13 mouse cellular contexts compared by ENCODE assay signal in genomic region chr6:71525556-71525955, GRCm38 (mm10). TPM values are rescaled to one million over a fixed set of nuclear protein-coding genes. Genes with fewer than 3 reads are reported as not detected.
DNase-seq lines count a peak whose midpoint lies in the region; ATAC-seq lines count a peak whose summit lies in the region.
"Had no signal": no experiment of that assay in that cellular context is flagged by ENCODE, and none has a peak within 500 bp of the region (broad histone marks: within the 10 kb centered on the region; RNA-seq: fewer than 3 reads in every experiment).

No protein-coding gene starts in this region.

- H3K27ac ChIP-seq in forebrain, embryonic 14.5 days (ENCODE audit: low read depth, low read length): no peak overlapping the region
- H3K27ac ChIP-seq in forebrain, embryonic 12.5 days: no peak overlapping the region
- H3K27ac ChIP-seq in heart, embryonic 10.5 days: no peak overlapping the region
- H3K27ac ChIP-seq: hindbrain, embryonic 12.5 days; limb, embryonic 13.5 days; lung, embryonic 15.5 days had no signal

- no peaks in the 10 kb centered on the region for H3K4me1 ChIP-seq in forebrain, embryonic 14.5 days (ENCODE audit: control insufficient read depth, insufficient read depth, low read length)
- no peaks in the 10 kb centered on the region for H3K4me1 ChIP-seq in forebrain, embryonic 12.5 days
- H3K4me1 ChIP-seq in heart, embryonic 10.5 days: no peaks in the 10 kb centered on the region
- H3K4me1 ChIP-seq: hindbrain, embryonic 12.5 days; limb, embryonic 13.5 days; lung, embryonic 15.5 days had no signal

- WGBS in forebrain, embryonic 14.5 days: 43% methylated on average over 3 of the region's 3 CpGs
- WGBS in forebrain, embryonic 12.5 days: 71% methylated on average over 3 of the region's 3 CpGs
- 58% methylated on average over 3 of the region's 3 CpGs for WGBS in heart, embryonic 10.5 days

- H3K36me3 ChIP-seq in forebrain, embryonic 14.5 days (ENCODE audit: control insufficient read depth, insufficient read depth, low read length): no peaks in the 10 kb centered on the region
- no peaks in the 10 kb centered on the region for H3K36me3 ChIP-seq in forebrain, embryonic 12.5 days (replicated peaks)
- H3K36me3 ChIP-seq in heart, embryonic 10.5 days: no peaks in the 10 kb centered on the region
- H3K36me3 ChIP-seq: hindbrain, embryonic 12.5 days; limb, embryonic 13.5 days; lung, embryonic 15.5 days had no signal

- no peak overlapping the region for H3K9ac ChIP-seq in forebrain, embryonic 14.5 days (ENCODE audit: low read length)
- no peak overlapping the region for H3K9ac ChIP-seq in forebrain, embryonic 12.5 days
- H3K9ac ChIP-seq: hindbrain, embryonic 12.5 days; limb, embryonic 13.5 days; lung, embryonic 15.5 days had no signal

- no peak overlapping the region for H3K4me3 ChIP-seq in forebrain, embryonic 14.5 days (ENCODE audit: low read depth, low read length)
- H3K4me3 ChIP-seq in forebrain, embryonic 12.5 days (replicated peaks): no peak overlapping the region
- no peak overlapping the region for H3K4me3 ChIP-seq in heart, embryonic 10.5 days
- H3K4me3 ChIP-seq: hindbrain, embryonic 12.5 days; limb, embryonic 13.5 days; lung, embryonic 15.5 days had no signal

- peak; percentile 67; the same call in 1 of the 2 replicates for ATAC-seq in forebrain, embryonic 14.5 days
- no peak for ATAC-seq in forebrain, embryonic 12.5 days (ENCODE audit: low FRiP score)

- H3K9me3 ChIP-seq in forebrain, embryonic 14.5 days (replicated peaks; ENCODE audit: control insufficient read depth, low read length): no peaks in the 10 kb centered on the region
- no peaks in the 10 kb centered on the region for H3K9me3 ChIP-seq in forebrain, embryonic 12.5 days
- no peaks in the 10 kb centered on the region for H3K9me3 ChIP-seq in heart, embryonic 10.5 days
- H3K9me3 ChIP-seq: hindbrain, embryonic 12.5 days; limb, embryonic 13.5 days; lung, embryonic 15.5 days had no signal

- no peak overlapping the region for H3K4me2 ChIP-seq in forebrain, embryonic 14.5 days (ENCODE audit: low read length)
- H3K4me2 ChIP-seq in forebrain, embryonic 12.5 days: no peak overlapping the region
- H3K4me2 ChIP-seq: hindbrain, embryonic 12.5 days; limb, embryonic 13.5 days; lung, embryonic 15.5 days had no signal

- DNase-seq in forebrain, embryonic 14.5 days (ENCODE audit: low spot score): peak; percentile 72
- DNase-seq in right cerebral cortex, postnatal 10 days (ENCODE audit: low spot score in 2 of 2): peak; percentile 48 to 64
- DNase-seq in right cerebral cortex, postnatal 14 days: no peak
- DNase-seq in layer of hippocampus, adult 18-20 months (ENCODE audit: low spot score in 2 of 2): peak; percentile 50 to 75
- no peak for DNase-seq in heart, embryonic 10.5 days (ENCODE audit: low spot score)
- DNase-seq in spleen, postnatal 14 days (ENCODE audit: low spot score in 2 of 2): no peak
- DNase-seq in thymus, postnatal 0 days (ENCODE audit: low spot score): no peak
- DNase-seq: embryo, embryonic 11 days; thymus, postnatal 14 days had no signal

- H3K27me3 ChIP-seq in forebrain, embryonic 14.5 days (replicated peaks; ENCODE audit: control insufficient read depth, insufficient read depth, low read length): no peaks in the 10 kb centered on the region
- no peaks in the 10 kb centered on the region for H3K27me3 ChIP-seq in forebrain, embryonic 12.5 days
- no peaks in the 10 kb centered on the region for H3K27me3 ChIP-seq in heart, embryonic 10.5 days (ENCODE audit: insufficient read depth, poor library complexity, severe bottlenecking)
- H3K27me3 ChIP-seq: hindbrain, embryonic 12.5 days; limb, embryonic 13.5 days; lung, embryonic 15.5 days had no signal

RNA-seq across cellular contexts. Expression of gene Chmp3, which starts 18.0 kb away (rescaled TPM):
- polyA plus RNA-seq in forebrain, embryonic 14.5 days (2014; fragmentation: Nextera tagmentation; extraction: Ambion mirVana): 58.8 and 70.6 TPM in 2 replicates
- polyA plus RNA-seq in forebrain, embryonic 12.5 days (2016; fragmentation: Nextera tagmentation; extraction: Ambion mirVana): 44.3 and 49.4 TPM in 2 replicates
- total RNA-seq in layer of hippocampus, adult 18-20 months (2021): 100 to 1,000 TPM in 1 of 2 experiments, 10 to 100 TPM in 1; 98.6 to 103 TPM
- 62.1 and 69.8 TPM in 2 replicates for polyA plus RNA-seq in heart, embryonic 10.5 days (2016; fragmentation: Nextera tagmentation; extraction: Ambion mirVana)
- polyA plus RNA-seq in thymus, postnatal 0 days (2015; fragmentation: Nextera tagmentation; extraction: Ambion mirVana): 58.1 and 60.8 TPM in 2 replicates

RNA-seq across cellular contexts. Expression of gene Rnf103, which starts 31.9 kb away (rescaled TPM):
- polyA plus RNA-seq in forebrain, embryonic 14.5 days (2014; fragmentation: Nextera tagmentation; extraction: Ambion mirVana): 22.8 and 26.0 TPM in 2 replicates
- 19.4 and 22.3 TPM in 2 replicates for polyA plus RNA-seq in forebrain, embryonic 12.5 days (2016; fragmentation: Nextera tagmentation; extraction: Ambion mirVana)
- total RNA-seq in layer of hippocampus, adult 18-20 months (2021): 10 to 100 TPM; 45.0 to 46.6 TPM
- 12.6 and 14.4 TPM in 2 replicates for polyA plus RNA-seq in heart, embryonic 10.5 days (2016; fragmentation: Nextera tagmentation; extraction: Ambion mirVana)
- polyA plus RNA-seq in thymus, postnatal 0 days (2015; fragmentation: Nextera tagmentation; extraction: Ambion mirVana): 12.1 and 13.8 TPM in 2 replicates

Comparison
In these comparisons a context has a peak if more than half of its experiments do, and no peak if none do; other contexts are left out.
1. DNase-seq: peak in forebrain, embryonic 14.5 days (single experiment), right cerebral cortex, postnatal 10 days (2 of 2) and layer of hippocampus, adult 18-20 months (2 of 2); none in right cerebral cortex, postnatal 14 days (single experiment), heart, embryonic 10.5 days (single experiment), spleen, postnatal 14 days (0 of 2) and thymus, postnatal 0 days (single experiment).